Mouse (Mus musculus): Measurements from ENCODE around the gene Cdc6. TPM values are rescaled to one million over a fixed set of nuclear protein-coding genes. Genes with fewer than 3 reads are reported as not detected.
A peak's percentile ranks its signal among the peaks of the same experiment; 100 is the strongest.

Gene Cdc6
- total RNA-seq, 2 experiments from 2014 or later, result 0.89 to 1.5 TPM

- no peak for DNase-seq
Observed at GRCm38 (mm10) chr11:98943741-98944461, 36.3 kb downstream of the Cdc6 start.

GRCm38 (mm10) chr11:98944897-98945604, 37.5 kb downstream of the Cdc6 start:
- DNase-seq, result no peak

- peak; percentile 86 to 90 for DNase-seq
Observed at GRCm38 (mm10) chr11:98945605-98945977, 38.0 kb downstream of the Cdc6 start.

DNA sequence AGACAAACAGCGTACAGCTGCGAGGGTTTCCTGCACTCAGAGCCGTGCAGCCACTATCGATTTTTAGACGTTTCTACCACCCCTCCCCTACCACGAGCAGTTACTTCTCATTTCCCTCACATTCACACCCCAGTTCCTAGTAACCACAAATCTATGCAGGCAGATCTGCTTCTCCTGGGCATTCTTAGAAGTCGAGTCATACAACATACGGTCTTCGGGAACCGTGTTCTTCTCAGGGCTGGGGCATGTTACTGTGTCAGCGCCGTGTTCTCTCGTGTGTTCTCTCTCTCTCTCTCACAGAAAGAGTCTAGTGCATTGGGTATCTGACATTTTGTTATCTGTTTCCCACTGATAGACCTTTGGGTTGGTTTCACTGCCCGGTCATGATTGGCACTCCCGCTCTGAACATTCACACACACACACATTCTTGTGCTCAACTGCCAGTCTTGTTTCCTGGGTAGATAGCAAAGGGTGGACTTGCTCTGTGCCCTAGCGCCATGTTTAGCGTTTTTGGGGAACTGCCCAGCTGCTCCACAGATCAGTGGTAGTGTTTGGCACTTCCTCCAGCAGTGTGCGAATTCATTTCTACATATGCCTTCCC, 40.5 kb downstream of the Cdc6 start:
- DNase-seq, result no peak

DNA sequence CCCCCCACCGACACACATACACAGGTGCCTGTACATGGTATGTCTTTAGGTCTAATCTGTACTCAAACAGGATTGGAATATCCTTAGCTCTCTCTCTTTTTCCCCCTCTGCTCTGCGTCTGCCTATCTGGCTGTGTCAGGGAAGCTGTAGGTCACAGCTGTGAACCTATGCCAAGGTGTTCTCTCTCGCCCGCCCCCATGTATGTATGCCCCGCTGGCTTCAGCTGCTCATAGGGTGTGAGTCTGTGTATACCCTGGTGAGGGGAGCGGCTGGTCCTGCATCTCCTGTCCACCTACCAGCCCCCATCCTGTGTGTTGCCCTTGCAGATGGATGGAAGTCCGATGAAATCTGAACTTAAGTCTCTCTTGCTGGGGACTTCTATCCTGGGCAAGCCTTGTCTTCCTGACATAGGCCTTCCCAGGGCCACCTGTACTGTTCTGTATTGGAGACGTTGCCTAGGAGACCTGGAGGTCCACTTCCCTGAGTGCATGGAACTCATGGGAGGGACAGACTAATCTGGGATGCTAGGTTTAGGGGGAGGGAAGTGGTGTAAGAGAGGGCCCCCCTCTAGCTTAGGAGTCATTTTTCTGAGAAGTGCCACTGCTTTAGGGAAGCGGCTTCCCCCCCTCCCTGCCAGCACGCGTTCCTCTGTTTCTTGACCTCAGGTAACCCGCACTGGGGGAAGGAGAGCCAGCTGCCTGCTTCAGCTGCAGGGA, 41.8 kb downstream of the Cdc6 start:
- no peak for DNase-seq

DNA sequence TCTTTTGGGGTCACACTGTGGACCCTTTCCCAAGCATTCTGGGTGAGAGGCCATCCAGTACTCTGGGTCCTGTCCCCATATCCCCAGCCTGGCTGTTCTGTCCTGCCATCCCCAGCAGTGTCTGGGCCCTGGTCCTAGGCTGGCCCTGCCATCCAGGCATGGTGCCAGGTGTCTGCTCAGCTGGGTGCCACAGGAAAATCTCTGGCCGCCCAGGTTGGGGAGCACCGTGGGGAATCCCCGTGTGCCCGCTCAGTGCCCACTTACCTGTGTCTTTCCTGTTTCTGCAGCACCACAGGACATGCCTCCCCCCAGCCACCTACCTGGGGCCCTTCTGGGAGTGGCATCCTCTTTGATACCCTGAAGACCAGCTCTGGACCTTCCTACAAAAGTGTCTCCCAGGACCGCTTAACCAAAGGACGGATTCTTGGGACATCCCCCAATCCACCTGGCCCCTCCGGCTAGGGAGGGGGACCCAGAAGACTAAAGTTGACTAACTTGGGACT, 42.4 kb downstream of the Cdc6 start:
- peak; percentile 60 to 80 for DNase-seq

- DNase-seq, result no peak
Observed at GRCm38 (mm10) chr11:98950484-98950883, 42.9 kb downstream of the Cdc6 start.

DNA sequence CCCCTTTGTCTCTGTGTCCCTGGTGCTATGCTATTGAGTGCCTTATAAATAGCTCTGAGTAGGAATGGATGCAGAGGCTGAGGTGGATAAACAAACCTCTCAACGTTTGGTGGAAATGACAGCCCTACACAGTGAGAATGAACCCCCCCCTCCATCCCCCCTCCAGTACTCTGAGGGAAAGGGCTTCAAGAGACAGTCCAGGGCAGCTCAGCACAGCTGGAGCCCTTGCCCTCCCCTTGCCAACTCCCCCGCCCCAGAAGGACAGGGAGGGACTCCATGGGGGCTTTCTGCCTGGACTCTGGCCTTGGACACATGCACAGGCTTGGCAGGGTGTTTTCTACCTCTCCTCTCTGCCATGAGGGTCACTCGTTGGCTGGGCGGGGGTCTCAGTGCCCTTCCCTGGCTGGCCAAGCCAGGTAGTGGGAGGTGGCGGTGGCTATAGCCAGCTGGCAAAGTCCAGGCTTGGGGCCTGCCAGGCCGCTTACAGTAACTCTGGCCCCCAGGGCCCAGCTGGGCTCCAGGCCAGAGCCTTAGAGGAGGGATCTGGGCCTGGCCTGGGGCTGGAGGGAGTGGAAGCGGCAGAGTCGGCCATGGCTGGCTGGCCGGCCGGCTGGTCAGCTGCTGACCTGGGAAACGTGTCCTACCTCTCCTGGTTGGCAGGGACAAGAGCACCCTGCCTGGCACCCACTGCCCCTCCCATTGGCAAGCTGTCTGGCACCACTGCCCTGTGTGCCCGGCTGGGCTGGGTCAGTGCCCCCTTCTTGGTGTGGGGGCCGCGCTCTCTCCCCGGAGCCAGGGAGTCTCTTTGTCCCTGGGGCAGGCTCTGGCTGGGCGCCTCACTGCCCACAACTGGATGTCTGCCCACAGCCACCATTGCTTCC, 43.7 kb downstream of the Cdc6 start:
- DNase-seq, result peak; percentile 89 to 90

- DNase-seq, result no peak
Observed at GRCm38 (mm10) chr11:98952111-98952510, 44.5 kb downstream of the Cdc6 start.

DNA sequence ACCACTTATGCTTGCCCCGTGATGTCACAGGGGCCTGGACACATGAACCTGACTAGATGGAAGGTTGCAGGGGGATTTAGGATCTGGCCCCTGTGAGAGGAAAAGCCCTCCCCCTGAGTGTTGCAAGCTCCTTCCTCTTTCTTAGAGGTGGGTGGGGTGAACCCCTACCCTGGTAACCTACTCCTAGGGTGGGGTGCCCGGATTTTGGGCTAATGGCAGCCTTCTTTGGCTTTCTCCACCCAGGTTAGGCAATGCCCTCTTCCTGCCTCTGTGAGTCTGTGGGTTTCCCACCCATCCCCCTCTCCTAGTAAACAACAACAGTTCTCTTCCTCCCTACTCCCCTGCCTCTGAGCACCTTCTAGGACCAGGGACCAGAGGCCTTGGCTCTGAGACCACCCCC, 45.1 kb downstream of the Cdc6 start:
- DNase-seq, result peak in 1 of 2 experiments; percentile 24

GRCm38 (mm10) chr11:98953361-98953760, 45.8 kb downstream of the Cdc6 start:
- DNase-seq, result peak in 1 of 2 experiments; percentile 4

GRCm38 (mm10) chr11:98953835-98954320, 46.3 kb downstream of the Cdc6 start:
- DNase-seq, result no peak

DNA sequence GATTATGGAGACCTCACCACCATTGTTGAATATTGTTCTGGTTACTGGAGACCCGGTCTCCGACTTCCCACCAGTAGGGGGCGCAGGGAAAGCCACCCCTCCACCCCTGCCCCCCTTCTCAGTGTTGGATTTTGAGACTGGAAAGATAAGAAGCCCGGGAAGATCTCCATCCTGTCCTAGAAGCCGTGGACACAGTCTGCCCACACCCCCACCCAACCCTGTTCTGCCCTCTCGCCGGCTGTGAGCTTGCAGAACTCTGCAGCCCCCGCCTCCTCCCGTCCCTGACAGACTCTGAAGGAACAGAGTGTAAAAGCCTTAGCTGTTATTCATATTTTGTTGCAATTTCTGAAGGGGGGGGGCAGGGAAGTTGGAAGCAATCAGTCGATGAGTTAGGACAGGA, 46.8 kb downstream of the Cdc6 start:
- DNase-seq, result peak; percentile 77 to 88

GRCm38 (mm10) chr11:98954801-98955706, 47.5 kb downstream of the Cdc6 start:
- DNase-seq, result peak in 1 of 2 experiments; percentile 49

DNA sequence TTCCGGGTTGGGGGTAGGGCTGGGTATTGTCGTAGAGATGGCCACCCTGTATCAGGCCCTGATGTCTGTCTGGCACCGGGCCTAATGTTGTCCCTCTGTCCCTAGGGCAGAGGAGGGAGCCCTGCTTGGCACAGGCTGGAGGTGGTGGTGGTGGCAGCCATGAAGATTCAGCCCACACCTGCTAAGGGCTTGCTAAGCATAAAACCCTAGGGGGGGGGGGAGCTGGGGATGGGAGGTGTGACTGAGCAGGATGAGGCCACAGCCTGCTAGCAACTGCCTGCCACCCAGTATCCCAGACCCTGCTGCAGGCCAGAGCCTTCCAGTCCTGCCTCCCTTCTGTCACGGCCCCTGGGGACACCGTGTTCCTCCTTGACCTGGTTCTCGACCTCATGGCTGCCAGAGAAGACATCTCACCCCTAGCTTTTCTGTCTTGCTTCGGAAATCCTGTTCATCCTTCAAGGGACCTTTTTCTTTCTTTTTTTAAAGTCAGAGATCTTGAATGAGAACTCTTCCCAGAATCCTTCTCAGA, 48.2 kb downstream of the Cdc6 start:
- DNase-seq, result peak; percentile 29 to 75

DNA sequence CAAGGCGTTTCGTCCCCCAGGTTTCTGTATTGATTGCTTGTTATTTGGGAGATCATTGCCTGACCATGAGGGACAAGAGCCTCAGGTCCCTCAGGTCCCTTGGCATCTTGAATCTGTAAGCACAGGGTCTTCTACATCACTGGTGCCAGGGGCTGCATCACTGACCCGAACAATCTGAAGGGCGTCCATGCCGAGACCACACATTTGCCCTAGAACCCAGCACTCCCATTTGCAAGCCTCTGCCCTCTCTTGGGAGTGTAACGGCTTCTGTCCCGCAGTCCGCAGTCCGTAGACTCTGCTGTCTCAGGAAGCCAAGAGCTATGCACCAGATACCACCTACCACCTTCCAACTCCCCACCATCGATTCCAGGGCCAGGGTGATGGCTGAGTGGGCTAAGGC, 48.7 kb downstream of the Cdc6 start:
- no peak for DNase-seq

GRCm38 (mm10) chr11:98959437-98960312, 52.1 kb downstream of the Cdc6 start:
- peak; percentile 92 for DNase-seq

DNA sequence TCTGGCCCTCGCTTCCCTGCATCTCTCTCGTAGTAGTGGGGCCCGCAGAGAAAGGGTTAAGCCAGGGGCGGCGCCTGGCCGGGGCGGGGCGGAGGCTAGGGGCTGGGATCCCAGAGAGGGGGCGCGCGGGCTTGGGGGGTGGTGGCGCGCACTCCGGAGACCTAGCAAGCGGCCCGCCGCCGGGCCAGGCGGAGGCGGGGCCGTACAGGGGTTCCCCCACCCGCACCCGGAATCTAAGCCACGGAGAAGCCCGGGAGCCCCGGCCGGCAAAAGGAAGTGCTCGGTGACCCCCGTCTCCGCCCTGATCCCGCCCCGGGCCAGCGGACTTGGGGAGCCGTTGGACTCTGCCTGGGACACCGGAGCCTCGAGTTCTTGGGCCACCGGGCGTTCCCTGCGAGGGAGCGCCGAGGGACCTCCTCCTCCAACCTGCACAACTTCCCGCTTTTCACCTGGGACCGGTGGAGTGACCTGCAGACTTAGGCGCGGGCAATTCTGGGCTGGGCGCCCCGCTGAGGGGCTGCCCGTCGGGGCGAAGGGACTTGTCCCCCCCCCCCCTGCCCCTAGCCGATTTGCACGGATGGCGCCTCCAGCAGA, 52.8 kb downstream of the Cdc6 start:
- peak; percentile 86 to 92 for DNase-seq

All from adrenal gland, postnatal 36 days (tissue).